ENCODE assay signal across 8 mouse cellular contexts in the genomic region with DNA sequence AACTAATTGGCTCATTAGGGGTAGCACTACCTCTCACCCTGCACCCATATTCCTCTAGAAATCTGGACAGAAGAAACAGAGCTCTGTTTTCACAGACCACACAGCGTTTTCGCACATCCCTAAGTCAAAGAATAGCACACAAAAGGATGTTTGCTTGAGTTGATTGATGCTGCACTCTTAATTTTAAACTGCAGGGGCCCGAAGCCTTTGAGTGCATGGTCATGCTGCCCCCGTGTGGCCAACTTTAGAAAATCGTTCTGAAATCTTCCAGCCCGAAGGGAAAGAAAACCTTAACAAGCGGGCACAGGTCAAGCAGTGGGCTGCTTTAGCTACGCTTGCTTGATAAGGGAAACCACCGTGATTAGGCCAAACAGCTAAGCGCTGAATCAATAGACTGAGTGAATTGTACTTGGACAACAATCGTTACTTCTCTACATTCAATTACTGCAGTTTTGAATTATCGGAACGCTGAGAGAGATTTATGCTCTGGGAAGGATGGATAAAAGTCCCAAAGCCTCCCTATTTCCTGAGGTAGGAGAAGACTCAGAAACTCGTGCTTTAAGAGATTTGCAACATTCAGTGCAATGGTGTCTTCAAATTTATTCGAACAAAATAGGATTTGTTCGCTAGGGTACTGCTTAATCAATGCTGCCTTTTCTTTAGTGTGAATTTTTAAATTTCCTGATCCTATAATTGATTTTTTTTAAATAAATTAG.
A peak's percentile ranks its signal among the peaks of the same experiment; 100 is the strongest.
DNase-seq lines count a peak whose midpoint lies in the region; ATAC-seq and TF ChIP-seq lines count a peak whose summit lies in the region.

No protein-coding gene starts in this region.

- ATAC-seq in heart, embryonic 14.5 days (ENCODE audit: insufficient number of reproducible peaks, insufficient read depth, low FRiP score, low read depth): no peak
- peak; percentile 43; the same call in 1 of the 2 replicates for ATAC-seq in kidney, postnatal 0 days (replicated peaks; ENCODE audit: low FRiP score, low read depth)
- no peak; the same call in 1 of the 2 replicates for ATAC-seq in liver, embryonic 11.5 days (replicated peaks; ENCODE audit: low FRiP score)
- ATAC-seq in neural tube, embryonic 12.5 days (ENCODE audit: low FRiP score, low read depth): peak; percentile 77

- H3K27me3 ChIP-seq in heart, embryonic 14.5 days (ENCODE audit: control insufficient read depth, insufficient read depth, low read length): no peaks in the 10 kb centered on the region
- no peaks in the 10 kb centered on the region for H3K27me3 ChIP-seq in kidney, postnatal 0 days (ENCODE audit: insufficient read depth, low read length)
- H3K27me3 ChIP-seq in liver, embryonic 11.5 days (replicated peaks; ENCODE audit: control insufficient read depth, insufficient read depth, low read length): no peaks in the 10 kb centered on the region
- H3K27me3 ChIP-seq in neural tube, embryonic 12.5 days (replicated peaks): no peaks in the 10 kb centered on the region

- H3K9ac ChIP-seq in heart, embryonic 14.5 days (ENCODE audit: low read length): no peak overlapping the region
- no peak overlapping the region for H3K9ac ChIP-seq in kidney, postnatal 0 days (ENCODE audit: low read depth, low read length)
- H3K9ac ChIP-seq in liver, embryonic 11.5 days (ENCODE audit: low read depth, low read length): no peak overlapping the region
- H3K9ac ChIP-seq in neural tube, embryonic 12.5 days: no peak overlapping the region

- H3K27ac ChIP-seq in bone marrow macrophage, adult 2 months (ENCODE audit: insufficient read depth, low read depth, low read length): no peak overlapping the region
- no peak overlapping the region for H3K27ac ChIP-seq in embryonic fibroblast, embryonic 13.5 days (ENCODE audit: insufficient read depth, low read length)
- H3K27ac ChIP-seq in heart, embryonic 14.5 days (replicated peaks in 1 of 2; ENCODE audit: control insufficient read depth in 1 of 2, insufficient read depth in 1 of 2, low read depth in 2 of 2, low read length in 2 of 2): no peak overlapping the region
- H3K27ac ChIP-seq in kidney, postnatal 0 days: no peak overlapping the region
- H3K27ac ChIP-seq in liver, embryonic 11.5 days (ENCODE audit: low read depth, low read length): no peak overlapping the region
- no peak overlapping the region for H3K27ac ChIP-seq in neural tube, embryonic 12.5 days

- no peaks in the 10 kb centered on the region for H3K9me3 ChIP-seq in heart, embryonic 14.5 days (ENCODE audit: control insufficient read depth, low read length)
- no peaks in the 10 kb centered on the region for H3K9me3 ChIP-seq in kidney, postnatal 0 days (replicated peaks; ENCODE audit: low read length)
- H3K9me3 ChIP-seq in liver, embryonic 11.5 days (ENCODE audit: control insufficient read depth, low read length): no peaks in the 10 kb centered on the region
- H3K9me3 ChIP-seq in neural tube, embryonic 12.5 days: no peaks in the 10 kb centered on the region

- peak; percentile 44 for DNase-seq in CD4-positive helper T cell, adult 2 months (ENCODE audit: low read depth, low spot score)
- DNase-seq in kidney, postnatal 0 days (ENCODE audit: low spot score): peak; percentile 92
- peak; percentile 47 for DNase-seq in liver, embryonic 11.5 days (ENCODE audit: low spot score)
- peak; percentile 55 for DNase-seq in telencephalon, adult 2 months (ENCODE audit: low read depth, low spot score)

- H3K36me3 ChIP-seq in heart, embryonic 14.5 days (ENCODE audit: control insufficient read depth, insufficient read depth, low read length): no peaks in the 10 kb centered on the region
- no peaks in the 10 kb centered on the region for H3K36me3 ChIP-seq in kidney, postnatal 0 days (ENCODE audit: insufficient read depth, low read length)
- no peaks in the 10 kb centered on the region for H3K36me3 ChIP-seq in liver, embryonic 11.5 days (ENCODE audit: control insufficient read depth, insufficient read depth, low read length)
- no peaks in the 10 kb centered on the region for H3K36me3 ChIP-seq in neural tube, embryonic 12.5 days

- peak; percentile 54 for TF ChIP-seq CTCF in bone marrow macrophage, adult 2 months (IDR thresholded peaks at IDR 0.05; ENCODE audit: low read depth, low read length)
- TF ChIP-seq CTCF in embryonic fibroblast, embryonic 13.5 days (IDR thresholded peaks at IDR 0.05; ENCODE audit: borderline replicate concordance, insufficient read depth, low read length): 0 out of 2 replicates have a peak, but pooled peaks have one; percentile 19
- TF ChIP-seq CTCF in kidney, postnatal 0 days (IDR thresholded peaks at IDR 0.05; ENCODE audit: low read depth): peak; percentile 92

- H3K4me2 ChIP-seq in heart, embryonic 14.5 days (ENCODE audit: low read length): peak overlapping the region; percentile 42
- H3K4me2 ChIP-seq in kidney, postnatal 0 days (ENCODE audit: low read length): peak overlapping the region; percentile 35; the same call in 1 of the 2 replicates
- no peak overlapping the region for H3K4me2 ChIP-seq in liver, embryonic 11.5 days
- peak overlapping the region; percentile 42 for H3K4me2 ChIP-seq in neural tube, embryonic 12.5 days (replicated peaks)

- WGBS in heart, embryonic 14.5 days: 20% methylated on average over 16 of the region's 16 CpGs
- 15% methylated on average over 16 of the region's 16 CpGs for WGBS in kidney, postnatal 0 days
- 19% methylated on average over 16 of the region's 16 CpGs for WGBS in liver, embryonic 11.5 days
- WGBS in neural tube, embryonic 12.5 days: 17% methylated on average over 16 of the region's 16 CpGs

- no peaks in the 10 kb centered on the region for H3K4me1 ChIP-seq in bone marrow macrophage, adult 2 months (ENCODE audit: control insufficient read depth, insufficient read depth, low read length)
- H3K4me1 ChIP-seq in embryonic fibroblast, embryonic 13.5 days (ENCODE audit: control insufficient read depth, insufficient read depth, low read length): no peaks in the 10 kb centered on the region
- H3K4me1 ChIP-seq in heart, embryonic 14.5 days (ENCODE audit: control insufficient read depth in 2 of 2, insufficient read depth in 2 of 2, low read length in 2 of 2): no peaks in the 10 kb centered on the region
- H3K4me1 ChIP-seq in kidney, postnatal 0 days (replicated peaks; ENCODE audit: insufficient read depth, low read length): no peaks in the 10 kb centered on the region
- no peaks in the 10 kb centered on the region for H3K4me1 ChIP-seq in liver, embryonic 11.5 days (replicated peaks; ENCODE audit: control insufficient read depth, insufficient read depth, low read length)
- no peaks in the 10 kb centered on the region for H3K4me1 ChIP-seq in neural tube, embryonic 12.5 days

- no peak for TF ChIP-seq POLR2A in bone marrow macrophage, adult 2 months (IDR thresholded peaks at IDR 0.05; ENCODE audit: borderline replicate concordance, low read depth, low read length)
- TF ChIP-seq POLR2A in embryonic fibroblast, embryonic 13.5 days (IDR thresholded peaks at IDR 0.05; ENCODE audit: low read depth, low read length): no peak

- H3K4me3 ChIP-seq in bone marrow macrophage, adult 2 months (ENCODE audit: insufficient read depth, low read length): no peak overlapping the region; the same call in 1 of the 2 replicates
- H3K4me3 ChIP-seq in embryonic fibroblast, embryonic 13.5 days (ENCODE audit: insufficient read depth, low read length): no peak overlapping the region
- H3K4me3 ChIP-seq in heart, embryonic 14.5 days (ENCODE audit: control insufficient read depth in 1 of 2, insufficient read depth in 1 of 2, low read depth in 1 of 2, low read length in 2 of 2): no peak overlapping the region
- H3K4me3 ChIP-seq in kidney, postnatal 0 days (replicated peaks; ENCODE audit: low read depth, low read length): no peak overlapping the region
- no peak overlapping the region for H3K4me3 ChIP-seq in liver, embryonic 11.5 days (ENCODE audit: low read depth, low read length)
- no peak overlapping the region for H3K4me3 ChIP-seq in neural tube, embryonic 12.5 days

Comparison
In these comparisons a context has a peak if more than half of its experiments do, and no peak if none do; other contexts are left out.
1. CTCF ChIP-seq: peak in every context shown above with its lines; median percentile 92 in kidney, postnatal 0 days; 54 in bone marrow macrophage, adult 2 months; 19 in embryonic fibroblast, embryonic 13.5 days.
2. ATAC-seq: peak in kidney, postnatal 0 days (single experiment) and neural tube, embryonic 12.5 days (single experiment); none in heart, embryonic 14.5 days (single experiment) and liver, embryonic 11.5 days (single experiment).
3. Peak in every context shown above with its lines, with median percentiles within 50 percentile points of each other: DNase-seq.